Mouse (Mus musculus): ENCODE data around the gene Sgta. TPM values are rescaled to one million over a fixed set of nuclear protein-coding genes. Genes with fewer than 3 reads are reported as not detected.
A peak's percentile ranks its signal among the peaks of the same experiment; 100 is the strongest.
"Not testable (repeated sequence)": the region's sequence is repeated elsewhere in the genome, so short reads cannot be mapped to it uniquely, and the experiment has no call there.

Sgta gene
- polyA plus RNA-seq, 1 experiment from 2014 or later, result 322 TPM

- no peak overlapping the region; the same call in 1 of the 2 replicates for H3K9ac ChIP-seq (replicated peaks)
- no peak overlapping the region for H3K27ac ChIP-seq
- no peaks in the 10 kb centered on the region for H3K9me3 ChIP-seq
- ATAC-seq, result no peak
- WGBS, result 95% methylated on average over 6 of the region's 6 CpGs
- peaks cover 42% of the 10 kb centered on the region for H3K36me3 ChIP-seq
- H3K27me3 ChIP-seq, result no peaks in the 10 kb centered on the region
- H3K4me2 ChIP-seq (replicated peaks), result no peak overlapping the region
- H3K4me1 ChIP-seq (replicated peaks), result peaks cover 42% of the 10 kb centered on the region
- no peak overlapping the region for H3K4me3 ChIP-seq (replicated peaks)
Observed at GRCm38 (mm10) chr10:81055169-81055568, 4.8 kb downstream of the Sgta start.

DNA sequence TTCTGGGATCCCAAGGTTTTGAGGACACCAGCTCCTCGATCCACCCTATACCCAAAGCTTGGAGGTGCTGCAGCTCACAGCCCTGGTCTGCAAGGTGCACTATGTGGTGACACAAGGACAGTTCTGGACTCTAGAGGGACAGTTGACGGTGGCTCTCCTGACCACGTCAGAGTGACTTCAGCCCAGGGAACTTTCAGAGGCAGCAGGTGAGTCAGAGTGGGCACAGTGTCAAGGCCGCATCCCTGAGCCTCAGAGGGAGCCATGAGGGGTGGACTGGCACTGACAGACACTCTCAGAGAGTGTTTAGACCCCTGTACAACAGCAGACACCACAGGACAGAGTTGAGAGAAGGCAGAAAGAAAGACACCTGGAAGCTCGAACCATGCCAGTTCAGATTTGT, 7.4 kb downstream of the Sgta start:
- Histone ChIP-seq H3K9me3 (no peaks in the 10 kb centered on the region), H3K4me1 (replicated peaks) (peaks cover 21% of the 10 kb centered on the region), H3K36me3 (peaks cover 63% of the 10 kb centered on the region), H3K27ac (no peak overlapping the region), H3K4me3 (replicated peaks) (no peak overlapping the region), H3K9ac (replicated peaks) (no peak overlapping the region), H3K27me3 (no peaks in the 10 kb centered on the region), H3K4me2 (replicated peaks) (no peak overlapping the region)
- WGBS, result 93% methylated on average over 5 of the region's 5 CpGs
- no peak for ATAC-seq

DNA sequence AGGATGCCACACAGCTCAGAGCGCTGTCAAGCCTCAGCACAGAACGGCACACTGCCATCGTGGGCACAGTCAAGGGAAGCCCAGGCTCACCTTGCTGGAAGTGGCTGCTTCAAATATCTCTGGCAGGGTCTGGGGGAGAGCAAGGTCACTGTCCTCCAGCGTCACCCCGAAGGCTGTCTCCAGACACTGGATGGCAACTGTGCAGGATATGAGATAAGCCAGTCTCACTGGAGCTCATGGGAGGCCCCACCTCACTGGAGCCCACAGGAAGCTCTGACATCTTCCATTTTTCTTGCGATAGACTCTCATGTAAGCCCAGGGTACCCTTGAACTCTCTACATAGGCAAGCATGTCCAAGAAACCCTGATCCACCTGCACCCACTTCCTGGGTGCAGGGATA, 8.8 kb downstream of the Sgta start:
- H3K4me2 ChIP-seq (replicated peaks), result no peak overlapping the region
- 95% methylated on average over 6 of the region's 6 CpGs for WGBS
- no peak overlapping the region for H3K9ac ChIP-seq (replicated peaks)
- H3K4me3 ChIP-seq (replicated peaks), result no peak overlapping the region
- no peaks in the 10 kb centered on the region for H3K9me3 ChIP-seq
- H3K27me3 ChIP-seq, result no peaks in the 10 kb centered on the region
- no peak overlapping the region for H3K27ac ChIP-seq
- no peak for ATAC-seq
- peaks cover 78% of the 10 kb centered on the region for H3K36me3 ChIP-seq
- peaks cover 10% of the 10 kb centered on the region; the same call in 1 of the 2 replicates for H3K4me1 ChIP-seq (replicated peaks)

DNA sequence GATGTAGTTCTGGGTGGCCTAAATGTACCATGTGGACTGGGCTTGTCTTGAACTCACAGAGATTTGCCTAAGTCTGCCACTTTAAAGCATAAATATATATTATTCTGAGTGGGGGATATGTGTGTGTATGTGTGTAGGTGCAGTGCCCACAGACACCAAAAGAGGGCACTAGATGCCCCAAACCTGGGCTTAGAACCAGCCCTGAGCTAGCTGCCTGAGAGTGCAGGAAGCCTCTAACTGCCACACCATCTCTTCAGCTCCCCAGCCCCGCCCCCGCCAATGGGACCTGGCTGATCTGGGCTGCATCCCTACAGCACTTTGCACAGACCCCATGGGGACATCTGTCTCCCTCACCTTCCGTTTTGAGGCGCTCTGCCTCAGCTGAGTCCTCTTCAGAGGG, 9.3 kb downstream of the Sgta start:
- Histone ChIP-seq H3K9ac (replicated peaks) (no peak overlapping the region), H3K4me2 (replicated peaks) (no peak overlapping the region), H3K27ac (no peak overlapping the region), H3K4me3 (replicated peaks) (no peak overlapping the region), H3K36me3 (peaks cover 83% of the 10 kb centered on the region), H3K27me3 (no peaks in the 10 kb centered on the region), H3K9me3 (no peaks in the 10 kb centered on the region), H3K4me1 (replicated peaks) (peaks cover 10% of the 10 kb centered on the region; the same call in 1 of the 2 replicates)
- 80% methylated on average over 4 of the region's 4 CpGs for WGBS
- ATAC-seq, result no peak

- H3K27ac ChIP-seq; ATAC-seq; H3K4me3 ChIP-seq (replicated peaks); H3K9me3 ChIP-seq; H3K27me3 ChIP-seq; H3K4me1 ChIP-seq (replicated peaks); H3K4me2 ChIP-seq (replicated peaks); H3K9ac ChIP-seq (replicated peaks): not testable (repeated sequence)
- H3K36me3 ChIP-seq, result peaks cover 79% of the 10 kb centered on the region
- WGBS, result 96% methylated on average over 14 of the region's 14 CpGs
Observed at GRCm38 (mm10) chr10:81045246-81045645, 14.7 kb downstream of the Sgta start.

DNA sequence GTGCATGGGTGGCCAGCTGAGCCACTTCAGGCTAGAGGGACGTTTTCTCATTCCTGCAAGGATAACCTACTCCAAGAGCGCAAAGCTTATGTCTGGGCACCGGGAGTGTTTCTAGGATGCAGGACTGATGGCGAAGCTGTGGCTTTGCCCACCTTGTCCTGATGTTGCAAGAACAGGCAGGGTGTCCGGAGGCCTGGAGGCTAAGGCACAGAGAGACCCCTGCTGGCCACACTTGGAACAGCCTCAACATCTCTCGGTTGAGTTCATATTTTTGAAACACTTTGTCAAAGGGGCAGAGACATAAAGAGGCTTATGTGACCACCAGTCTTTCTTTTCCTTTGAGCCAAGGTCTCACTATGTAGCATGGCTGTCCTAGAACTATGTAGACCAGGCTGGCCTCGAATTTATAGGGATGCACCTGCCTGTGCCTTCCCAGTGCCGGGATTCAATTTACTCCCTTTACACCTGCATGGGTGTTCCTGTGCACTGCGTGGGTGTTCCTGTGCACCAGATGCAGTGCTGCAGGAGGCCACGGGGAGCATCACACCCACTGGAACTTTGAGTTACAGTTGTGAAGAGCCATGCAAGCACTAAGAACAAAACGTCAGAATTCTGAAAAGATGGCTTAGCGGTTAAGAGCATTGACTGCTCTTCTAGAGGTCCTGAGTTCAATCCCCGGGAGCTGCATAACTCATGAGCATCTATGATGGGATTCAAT, 18.4 kb downstream of the Sgta start:
- no peaks in the 10 kb centered on the region for H3K9me3 ChIP-seq
- H3K4me1 ChIP-seq (replicated peaks), result peaks cover 7% of the 10 kb centered on the region
- no peak overlapping the region for H3K4me3 ChIP-seq (replicated peaks)
- no peak for ATAC-seq
- WGBS, result 35% methylated on average over 13 of the region's 13 CpGs
- peaks cover 42% of the 10 kb centered on the region for H3K36me3 ChIP-seq
- H3K27ac ChIP-seq, result no peak overlapping the region
- H3K27me3 ChIP-seq, result no peaks in the 10 kb centered on the region
- H3K4me2 ChIP-seq (replicated peaks), result no peak overlapping the region
- H3K9ac ChIP-seq (replicated peaks), result no peak overlapping the region

DNA sequence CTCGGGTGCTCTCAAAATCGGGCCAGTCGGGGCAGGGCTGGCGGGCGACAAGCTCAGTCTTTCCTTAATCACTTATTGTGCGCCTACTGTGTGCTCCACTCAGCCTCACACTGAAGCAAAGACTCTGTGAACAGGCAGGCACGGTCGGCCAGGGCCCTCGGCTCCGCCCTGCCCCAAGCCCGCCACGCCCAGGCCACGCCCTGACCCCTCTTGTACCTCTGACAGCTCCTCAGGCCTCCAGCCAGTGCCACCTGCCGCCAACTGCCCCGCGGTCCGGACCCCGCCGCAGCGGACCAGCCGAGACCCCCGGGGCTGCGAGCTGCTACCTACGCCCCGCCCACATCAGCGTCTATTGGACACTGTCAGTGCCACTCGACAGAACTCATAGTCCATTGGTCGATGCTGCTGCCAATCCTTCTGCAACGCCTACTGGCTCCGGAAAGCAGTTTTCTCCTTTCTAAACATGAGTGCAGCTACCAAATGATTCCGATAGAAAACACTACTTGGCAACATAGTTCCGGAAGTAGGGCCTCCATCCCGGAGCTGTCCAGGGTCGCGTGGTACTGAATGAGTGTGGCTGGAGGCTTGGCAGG, 22.9 kb downstream of the Sgta start, which contains the start of gene Slc39a3:
Slc39a3 (minus strand) TSS at position 439 of the 593 bp plus-strand sequence.
- Histone ChIP-seq H3K4me2 (replicated peaks) (peak within 1 kb of the TSS; percentile 72), H3K4me1 (replicated peaks) (peaks cover 29% of the 10 kb centered on the region), H3K27me3 (no peaks in the 10 kb centered on the region), H3K27ac (peak within 1 kb of the TSS; percentile 74), H3K9ac (replicated peaks) (peak within 1 kb of the TSS; percentile 87), H3K9me3 (no peaks in the 10 kb centered on the region), H3K36me3 (peaks cover 20% of the 10 kb centered on the region), H3K4me3 (replicated peaks) (peak within 1 kb of the TSS; percentile 84)
- WGBS, result under 1% methylated on average over 35 of the region's 35 CpGs
- ATAC-seq, result peak; percentile 98

DNA sequence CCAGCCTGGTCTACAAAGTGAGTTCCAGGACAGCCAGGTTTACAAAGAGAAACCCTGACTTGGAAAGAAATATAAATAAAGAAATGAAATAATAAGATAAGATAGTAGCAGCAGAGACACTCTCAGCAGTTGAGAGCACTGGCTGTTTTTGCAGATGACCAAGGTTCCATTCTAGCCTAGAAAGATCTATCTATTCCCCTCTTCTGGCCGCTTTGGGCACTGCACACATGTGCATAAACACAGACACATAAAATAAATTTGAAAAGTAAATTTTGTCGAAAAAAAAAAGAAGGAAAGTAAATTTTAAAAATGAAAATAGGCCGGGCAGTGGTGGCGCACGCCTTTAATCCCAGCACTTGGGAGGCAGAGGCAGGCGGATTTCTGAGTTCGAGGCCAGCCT, 23.7 kb downstream of the Sgta start:
- Histone ChIP-seq H3K27ac (no peak overlapping the region), H3K4me1 (replicated peaks) (peaks cover 27% of the 10 kb centered on the region), H3K9me3 (no peaks in the 10 kb centered on the region), H3K4me3 (replicated peaks) (no peak overlapping the region), H3K36me3 (peaks cover 28% of the 10 kb centered on the region), H3K27me3 (no peaks in the 10 kb centered on the region), H3K9ac (replicated peaks) (no peak overlapping the region), H3K4me2 (replicated peaks) (no peak overlapping the region)
- 72% methylated on average over 7 of the region's 7 CpGs for WGBS
- ATAC-seq, result no peak

GRCm38 (mm10) chr10:81033586-81033985, 26.4 kb downstream of the Sgta start:
- H3K9me3 ChIP-seq, result no peaks in the 10 kb centered on the region
- WGBS, result 83% methylated on average over 10 of the region's 10 CpGs
- peaks cover 25% of the 10 kb centered on the region for H3K4me1 ChIP-seq (replicated peaks)
- peaks cover 47% of the 10 kb centered on the region for H3K36me3 ChIP-seq
- no peak overlapping the region for H3K27ac ChIP-seq
- H3K4me3 ChIP-seq (replicated peaks), result no peak overlapping the region
- H3K27me3 ChIP-seq, result no peaks in the 10 kb centered on the region
- ATAC-seq, result no peak
- H3K9ac ChIP-seq (replicated peaks), result no peak overlapping the region
- H3K4me2 ChIP-seq (replicated peaks), result no peak overlapping the region

DNA sequence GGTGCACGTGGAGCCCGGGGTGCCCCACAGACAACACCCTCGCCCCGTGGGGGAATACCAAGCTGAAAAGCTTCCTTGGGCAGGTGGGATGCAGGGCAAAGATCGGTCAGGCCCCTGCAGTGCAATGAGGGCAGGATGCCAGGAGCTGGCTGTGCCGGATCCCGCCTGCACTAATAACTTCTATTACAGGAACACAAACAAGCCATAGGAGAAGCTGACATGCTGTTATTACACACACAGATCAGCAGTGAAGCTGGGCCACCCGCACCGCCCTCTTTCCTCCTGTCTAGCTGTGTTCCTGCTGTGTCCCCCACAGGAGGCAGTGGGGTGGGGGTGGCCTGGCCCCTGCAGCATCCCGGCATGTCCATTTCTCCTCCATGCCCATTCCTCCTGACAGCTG, 30.9 kb downstream of the Sgta start:
- WGBS, result 74% methylated on average over 10 of the region's 10 CpGs
- no peak for ATAC-seq
- Histone ChIP-seq H3K4me1 (replicated peaks) (peaks cover 14% of the 10 kb centered on the region), H3K4me3 (replicated peaks) (no peak overlapping the region), H3K9me3 (no peaks in the 10 kb centered on the region), H3K27ac (no peak overlapping the region), H3K9ac (replicated peaks) (no peak overlapping the region), H3K4me2 (replicated peaks) (no peak overlapping the region), H3K27me3 (peaks cover 9% of the 10 kb centered on the region), H3K36me3 (peaks cover 46% of the 10 kb centered on the region)

- Histone ChIP-seq H3K4me1 (replicated peaks) (peaks cover 11% of the 10 kb centered on the region), H3K27ac (no peak overlapping the region)
Observed at GRCm38 (mm10) chr10:81028219-81028618, 31.8 kb downstream of the Sgta start.

GRCm38 (mm10) chr10:81027331-81027730, 32.6 kb downstream of the Sgta start:
- ATAC-seq, result no peak
- Histone ChIP-seq H3K4me2 (replicated peaks) (no peak overlapping the region), H3K4me3 (replicated peaks) (no peak overlapping the region), H3K9me3 (no peaks in the 10 kb centered on the region), H3K4me1 (replicated peaks) (peaks cover 11% of the 10 kb centered on the region), H3K27ac (no peak overlapping the region), H3K36me3 (peaks cover 29% of the 10 kb centered on the region), H3K9ac (replicated peaks) (no peak overlapping the region), H3K27me3 (peaks cover 23% of the 10 kb centered on the region)
- 73% methylated on average over 4 of the region's 4 CpGs for WGBS

More at GRCm38 (mm10) chr10:81028219-81028618, 31.8 kb downstream of the Sgta start:
- Histone ChIP-seq H3K4me3 (replicated peaks) (no peak overlapping the region), H3K9ac (replicated peaks) (no peak overlapping the region), H3K4me2 (replicated peaks) (no peak overlapping the region), H3K9me3 (no peaks in the 10 kb centered on the region), H3K27me3 (peaks cover 16% of the 10 kb centered on the region), H3K36me3 (peaks cover 38% of the 10 kb centered on the region)
- no peak for ATAC-seq

All from midbrain, embryonic 13.5 days (tissue).